Mouse (Mus musculus) bone marrow macrophage, adult 2 months (primary cell): ENCODE data around the gene Gm17324.

Experiments used
- CTCF ChIP-seq: IDR thresholded peaks from 2 replicates; pipeline ENCODE4 v1.5.1; 2012; ENCODE audit warnings: low read depth, mild to moderate bottlenecking, low read length, moderate library complexity
- POLR2A ChIP-seq: IDR thresholded peaks from 2 replicates; pipeline ENCODE4 v1.6.1; 2012; ENCODE audit warnings: mild to moderate bottlenecking, low read depth, low read length, borderline replicate concordance

GRCm38 (mm10) chr9:78488890-78489420 is 40.4 kb upstream of the Gm17324 start, which contains the start of gene Eef1a1:
- TF ChIP-seq CTCF: no peak
- TF ChIP-seq POLR2A: no peak
